Mouse (Mus musculus) urinary bladder, postnatal 36 days (tissue): ENCODE measurements around the gene Xlr.
"Not testable (repeated sequence)": the region's sequence is repeated elsewhere in the genome, so short reads cannot be mapped to it uniquely, and the experiment has no call there.

Experiments used
- DNase-seq, 2 experiments: peaks; one replicate each; pipeline ENCODE4 v3.0.0; 2022; ENCODE audit warnings: low spot score in 2 of 2, mixed read lengths in 1 of 2

The Xlr gene

DNA sequence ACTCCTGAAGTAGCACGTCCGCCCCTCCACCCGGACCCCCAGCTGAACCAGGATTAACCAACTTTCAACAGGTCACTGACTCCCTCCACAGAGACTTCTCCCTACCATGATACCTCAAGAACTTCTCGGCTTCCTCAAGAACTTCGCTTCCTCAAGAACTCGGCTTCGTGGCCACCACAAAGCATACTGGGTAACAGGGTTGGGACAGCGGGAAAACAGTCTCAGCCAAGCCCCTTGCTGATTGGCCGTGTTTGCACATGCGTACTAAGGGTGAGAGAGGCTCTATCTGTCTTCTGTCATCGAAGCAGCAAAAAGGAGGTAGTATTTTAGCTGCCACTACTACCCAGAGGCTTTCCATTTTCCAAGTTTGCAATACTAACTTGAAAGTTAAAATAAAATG lies at the start of gene Xlr:
Xlr (minus strand) TSS at position 188 of the 400 bp plus-strand sequence.
- DNase-seq = not testable (repeated sequence)

DNA sequence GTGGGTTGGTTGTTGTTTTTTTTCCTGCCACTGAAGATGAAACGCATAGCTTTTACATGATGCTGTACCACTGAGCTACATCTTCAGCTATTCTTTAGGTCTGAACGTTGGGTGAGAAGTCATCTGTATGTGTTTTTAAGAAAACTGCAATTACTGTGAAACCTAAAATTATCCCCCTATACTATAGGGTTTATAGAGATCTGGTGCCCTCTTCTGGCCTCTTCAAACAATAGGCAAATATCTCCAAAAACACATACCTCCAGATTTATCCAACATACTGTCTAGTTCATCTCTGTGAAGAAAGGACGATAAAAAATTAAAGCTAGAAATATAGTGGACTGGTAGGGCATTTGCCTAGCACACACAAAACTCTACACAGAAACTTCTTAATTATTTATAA lies 1.6 kb upstream of the Xlr start:
- DNase-seq = no peak

DNA sequence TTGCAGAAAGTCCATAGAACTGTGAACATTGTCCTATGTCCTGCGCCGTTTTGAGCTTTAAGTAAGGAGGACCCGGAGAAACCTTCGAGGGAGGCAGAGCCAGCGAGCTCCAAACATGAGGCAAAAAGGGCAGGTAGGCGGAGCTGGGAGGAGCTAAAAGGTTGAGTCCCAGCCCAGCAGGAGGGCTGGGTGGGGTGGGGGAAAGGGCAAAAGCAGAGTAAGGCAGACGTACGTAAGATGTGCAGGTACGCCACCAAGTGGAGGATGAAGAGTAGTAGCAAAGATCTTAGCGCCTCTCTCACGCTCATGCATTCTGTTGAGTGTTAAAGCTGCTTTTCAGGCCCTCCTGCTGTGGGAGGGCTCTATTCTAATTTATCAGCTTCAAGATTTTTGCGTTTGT lies 21.2 kb downstream of the Xlr start, which contains the start of gene Zfp36l3:
Zfp36l3 (minus strand) TSS at position 119 of the 400 bp plus-strand sequence.
- no peak for DNase-seq

DNA sequence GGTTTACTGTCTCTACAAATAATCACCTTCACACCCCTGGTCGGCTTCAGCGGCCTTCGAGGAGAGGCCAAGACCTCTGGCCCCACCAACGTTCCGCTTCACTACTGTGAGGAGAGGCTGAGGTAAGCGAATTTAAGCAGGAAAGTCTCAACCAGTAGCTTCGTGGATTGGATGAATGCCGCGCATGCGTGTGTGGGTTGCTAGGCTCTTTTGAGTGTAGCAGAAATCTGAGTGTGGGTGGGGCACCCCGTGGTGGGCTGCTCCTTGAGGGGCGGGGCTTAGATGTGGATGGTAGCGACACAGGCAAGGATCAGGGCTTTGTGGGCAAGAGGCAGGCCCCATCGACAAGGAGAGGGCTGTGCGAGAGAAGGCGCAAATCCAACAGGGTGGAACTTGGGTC lies 39.8 kb downstream of the Xlr start, which contains the start of gene 1700013H16Rik:
1700013H16Rik (minus strand) TSS at position 96 of the 400 bp plus-strand sequence.
- DNase-seq = no peak

DNA sequence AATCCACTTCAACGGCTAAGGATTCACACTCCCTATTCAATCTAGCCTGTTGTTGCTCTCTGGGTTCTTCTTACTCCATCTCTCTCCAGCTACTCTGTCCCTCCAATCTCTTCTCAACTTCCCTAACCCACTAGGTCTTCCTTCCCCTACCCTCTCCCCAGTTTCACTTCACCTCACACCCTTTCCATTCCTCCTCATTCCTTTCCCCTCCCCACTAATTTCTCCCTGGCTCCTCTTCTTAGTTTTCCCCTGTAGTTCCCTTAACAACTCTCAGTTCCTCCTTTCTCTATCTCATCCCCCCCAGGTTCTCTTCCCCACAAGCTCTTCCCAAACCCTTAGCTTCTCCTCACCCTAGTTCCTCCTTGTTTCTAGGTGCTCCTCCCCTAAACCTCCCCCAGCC lies 44.7 kb downstream of the Xlr start:
- no peak for DNase-seq

DNA sequence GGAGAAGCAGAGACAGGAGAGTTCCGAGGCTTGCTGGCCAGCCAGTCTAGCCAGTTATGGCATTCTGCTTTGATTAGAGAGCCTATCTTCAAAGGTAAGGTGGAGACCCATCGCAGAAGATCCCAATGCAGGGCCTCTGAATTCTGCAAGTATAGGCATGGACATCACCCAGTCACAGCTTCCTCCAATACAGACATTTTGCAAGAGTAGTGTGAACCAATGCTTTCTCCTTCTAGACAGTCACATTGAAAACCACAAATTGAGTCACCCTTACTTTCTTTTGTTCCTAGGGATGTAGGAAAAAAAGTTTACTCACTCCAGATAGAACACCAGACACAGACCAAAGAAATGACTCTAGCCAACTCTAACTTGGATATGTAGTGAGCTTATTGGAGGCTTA lies 68.5 kb downstream of the Xlr start:
- no peak for DNase-seq
